In the genomic region with DNA sequence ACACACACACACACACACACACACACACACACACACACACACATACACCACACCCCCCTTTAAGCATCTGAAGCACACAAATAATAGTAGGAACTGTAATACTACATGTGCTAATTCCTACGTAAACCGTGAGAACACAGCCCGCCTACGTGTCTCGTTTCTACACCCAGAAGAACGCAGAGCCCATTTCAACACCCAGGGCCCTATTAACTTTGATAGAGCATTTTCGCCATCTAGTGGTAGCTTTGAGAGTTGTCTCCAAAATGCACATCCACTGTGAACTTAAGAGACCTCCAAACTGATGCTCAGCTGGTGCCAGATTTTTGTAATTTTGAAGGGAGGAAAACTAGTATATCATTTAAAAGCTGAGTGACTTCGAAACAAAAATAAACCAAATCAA, we compare ENCODE assay signal across 9 mouse cellular contexts.
DNase-seq lines count a peak whose midpoint lies in the region; ATAC-seq and TF ChIP-seq lines count a peak whose summit lies in the region.
"Had no signal": no experiment of that assay in that cellular context is flagged by ENCODE, and none has a peak within 500 bp of the region (broad histone marks: within the 10 kb centered on the region; RNA-seq: fewer than 3 reads in every experiment).

No protein-coding gene starts in this region.

- 1% methylated on average over 8 of the region's 8 CpGs for WGBS in heart, embryonic 16.5 days
- WGBS in large intestine, adult 2 months, result 0% methylated on average over 8 of the region's 8 CpGs
- 2% methylated on average over 8 of the region's 8 CpGs for WGBS in lung, embryonic 14.5 days

- DNase-seq in adrenal gland, adult 18-20 months (ENCODE audit: low spot score in 2 of 2), result peak; percentile 25 to 29
- DNase-seq in embryo, embryonic 11 days, result peak; percentile 88
- DNase-seq in large intestine, adult 2 months (ENCODE audit: low read depth, low spot score), result peak; percentile 35
- DNase-seq in lung, embryonic 14.5 days, result peak; percentile 96
- DNase-seq in retina, embryonic 14.5 days (ENCODE audit: low spot score), result peak; percentile 94
- peak; percentile 54 for DNase-seq in yolk sac, embryonic 10.5 days (ENCODE audit: low spot score)

- H3K4me2 ChIP-seq in heart, embryonic 16.5 days (ENCODE audit: low read depth, low read length), result no peak overlapping the region
- H3K4me2 ChIP-seq in lung, embryonic 14.5 days, result peak overlapping the region; percentile 18; the same call in 1 of the 2 replicates

- no peak overlapping the region for H3K27ac ChIP-seq in ES-Bruce4 (ENCODE audit: insufficient read depth, low read length)
- no peak overlapping the region for H3K27ac ChIP-seq in heart, embryonic 16.5 days (ENCODE audit: low read length)
- H3K27ac ChIP-seq in lung, embryonic 14.5 days (ENCODE audit: low read depth), result no peak overlapping the region

- no peaks in the 10 kb centered on the region for H3K9me3 ChIP-seq in ES-Bruce4 (replicated peaks; ENCODE audit: control insufficient read depth, insufficient read depth, low read length, poor library complexity, severe bottlenecking)
- H3K9me3 ChIP-seq in heart, embryonic 16.5 days (replicated peaks; ENCODE audit: control insufficient read depth, low read length), result no peaks in the 10 kb centered on the region
- no peaks in the 10 kb centered on the region for H3K9me3 ChIP-seq in lung, embryonic 14.5 days (ENCODE audit: low read depth, low read length)
- H3K9me3 ChIP-seq: megakaryocyte, embryonic 14.5 days had no signal

- ATAC-seq in heart, embryonic 16.5 days (replicated peaks; ENCODE audit: extremely low read depth, insufficient read depth, low FRiP score), result peak; percentile 52
- ATAC-seq in lung, embryonic 14.5 days (ENCODE audit: insufficient read depth), result peak; percentile 67

- H3K4me3 ChIP-seq in ES-Bruce4 (ENCODE audit: low read depth, low read length), result no peak overlapping the region
- no peak overlapping the region for H3K4me3 ChIP-seq in heart, embryonic 16.5 days (ENCODE audit: low read length)
- no peak overlapping the region for H3K4me3 ChIP-seq in lung, embryonic 14.5 days (ENCODE audit: low read depth, low read length)
- H3K4me3 ChIP-seq: megakaryocyte, embryonic 14.5 days had no signal

- no peak for TF ChIP-seq EP300 in ES-Bruce4 (IDR thresholded peaks at IDR 0.05; ENCODE audit: insufficient read depth, low read depth, low read length)

- no peaks in the 10 kb centered on the region for H3K4me1 ChIP-seq in ES-Bruce4 (ENCODE audit: control insufficient read depth, insufficient read depth, low read length)
- H3K4me1 ChIP-seq in heart, embryonic 16.5 days (ENCODE audit: control insufficient read depth, insufficient read depth, low read length), result no peaks in the 10 kb centered on the region
- H3K4me1 ChIP-seq in lung, embryonic 14.5 days (ENCODE audit: insufficient read depth), result no peaks in the 10 kb centered on the region

- H3K36me3 ChIP-seq in ES-Bruce4 (ENCODE audit: control insufficient read depth, insufficient read depth, low read length, poor library complexity, severe bottlenecking), result no peaks in the 10 kb centered on the region
- no peaks in the 10 kb centered on the region for H3K36me3 ChIP-seq in heart, embryonic 16.5 days (ENCODE audit: control insufficient read depth, insufficient read depth)
- no peaks in the 10 kb centered on the region for H3K36me3 ChIP-seq in lung, embryonic 14.5 days (ENCODE audit: insufficient read depth)

- no peak overlapping the region for H3K9ac ChIP-seq in ES-Bruce4 (ENCODE audit: low read depth, poor library complexity, severe bottlenecking)
- no peak overlapping the region for H3K9ac ChIP-seq in heart, embryonic 16.5 days (ENCODE audit: low read length)
- no peak overlapping the region for H3K9ac ChIP-seq in lung, embryonic 14.5 days

- TF ChIP-seq CTCF in ES-Bruce4 (IDR thresholded peaks at IDR 0.05; ENCODE audit: low read depth, low read length), result peak; percentile 23
- TF ChIP-seq CTCF in lung, embryonic 14.5 days (IDR thresholded peaks at IDR 0.05; ENCODE audit: low read depth), result peak; percentile 83

- H3K27me3 ChIP-seq in ES-Bruce4 (ENCODE audit: control insufficient read depth, insufficient read depth, low read length, poor library complexity, severe bottlenecking), result no peaks in the 10 kb centered on the region
- H3K27me3 ChIP-seq in heart, embryonic 16.5 days (ENCODE audit: control insufficient read depth, insufficient read depth, low read length), result peaks cover 8% of the 10 kb centered on the region
- H3K27me3 ChIP-seq in lung, embryonic 14.5 days (ENCODE audit: insufficient read depth, low read length), result 0 out of 2 replicates have a peak, but pooled peaks cover 4% of the 10 kb centered on the region

- no peak for TF ChIP-seq POLR2A in ES-Bruce4 (IDR thresholded peaks at IDR 0.05; ENCODE audit: insufficient read depth, low read length)

Comparison
In these comparisons a context has a peak if more than half of its experiments do, and no peak if none do; other contexts are left out.
1. DNase-seq: peak in every context shown above with its lines; median percentile 96 in lung, embryonic 14.5 days; 94 in retina, embryonic 14.5 days; 88 in embryo, embryonic 11 days; 54 in yolk sac, embryonic 10.5 days; 35 in large intestine, adult 2 months; 27 in adrenal gland, adult 18-20 months.